In genomic region chr5:125305229-125306081, GRCm38 (mm10) we compare ENCODE assay signal across 12 mouse cellular contexts. TPM values are rescaled to one million over a fixed set of nuclear protein-coding genes. Genes with fewer than 3 reads are reported as not detected.
DNase-seq lines count a peak whose midpoint lies in the region; ATAC-seq and TF ChIP-seq lines count a peak whose summit lies in the region.
"Had no signal": no experiment of that assay in that cellular context is flagged by ENCODE, and none has a peak within 500 bp of the region (broad histone marks: within the 10 kb centered on the region; RNA-seq: fewer than 3 reads in every experiment).

No protein-coding gene starts in this region.

- H3K27ac ChIP-seq in heart, embryonic 10.5 days, result peak overlapping the region; percentile 59
- no peak overlapping the region for H3K27ac ChIP-seq in lung, embryonic 16.5 days (ENCODE audit: low read length)
- H3K27ac ChIP-seq in liver, embryonic 13.5 days, result peak overlapping the region; percentile 30; the same call in 1 of the 2 replicates
- H3K27ac ChIP-seq: hindbrain, embryonic 15.5 days had no signal

- no peak overlapping the region for H3K4me3 ChIP-seq in heart, embryonic 10.5 days
- H3K4me3 ChIP-seq in lung, embryonic 16.5 days (ENCODE audit: low read length), result no peak overlapping the region
- no peak overlapping the region for H3K4me3 ChIP-seq in liver, embryonic 13.5 days (replicated peaks)
- H3K4me3 ChIP-seq: hindbrain, embryonic 15.5 days had no signal

- in situ Hi-C loops in Patski (cut with MboI; ENCODE audit: low pct_unique_long_range_greater_than_20kb), result no loop called here

- H3K27me3 ChIP-seq in heart, embryonic 10.5 days (ENCODE audit: insufficient read depth, poor library complexity, severe bottlenecking), result no peaks in the 10 kb centered on the region
- no peaks in the 10 kb centered on the region for H3K27me3 ChIP-seq in lung, embryonic 16.5 days (ENCODE audit: control insufficient read depth, insufficient read depth, low read depth, low read length)
- no peaks in the 10 kb centered on the region for H3K27me3 ChIP-seq in Patski
- H3K27me3 ChIP-seq in liver, embryonic 13.5 days, result no peaks in the 10 kb centered on the region
- H3K27me3 ChIP-seq: hindbrain, embryonic 15.5 days had no signal

- TF ChIP-seq CTCF in Patski (IDR thresholded peaks at IDR 0.05), result no peak

- CTCF ChIA-PET in Patski (lab: Charles Lee), result no interaction called here

- DNase-seq in heart, embryonic 10.5 days (ENCODE audit: low spot score), result no peak
- no peak for DNase-seq in heart, adult 9 months (ENCODE audit: low spot score in 2 of 2)
- no peak for DNase-seq in lung, postnatal 4 days
- DNase-seq in Patski (ENCODE audit: low read depth, low spot score), result no peak
- DNase-seq in liver, embryonic 13.5 days, result no peak
- no peak for DNase-seq in layer of hippocampus, postnatal 10 days (ENCODE audit: low spot score in 2 of 2)
- no peak for DNase-seq in gastrocnemius, adult 8-10 months (ENCODE audit: low spot score in 2 of 2)
- DNase-seq: cerebellum, adult 11 months; layer of hippocampus, postnatal 36 days; lung, embryonic 14.5 days had no signal

- peaks cover 55% of the 10 kb centered on the region for H3K4me1 ChIP-seq in heart, embryonic 10.5 days
- H3K4me1 ChIP-seq in lung, embryonic 16.5 days (replicated peaks; ENCODE audit: control insufficient read depth, insufficient read depth, low read length), result peaks cover 4% of the 10 kb centered on the region; the same call in 1 of the 2 replicates
- H3K4me1 ChIP-seq in liver, embryonic 13.5 days (replicated peaks), result peaks cover 54% of the 10 kb centered on the region

- ATAC-seq in lung, embryonic 16.5 days (ENCODE audit: low read depth), result 0 out of 2 replicates have a peak, but pooled peaks have one; percentile 19
- peak; percentile 14 for ATAC-seq in Patski
- 0 out of 2 replicates have a peak, but pooled peaks have one; percentile 19 for ATAC-seq in liver, embryonic 13.5 days (ENCODE audit: low read depth)

- no peak overlapping the region for H3K9ac ChIP-seq in lung, embryonic 16.5 days (ENCODE audit: low read length)
- H3K9ac ChIP-seq in liver, embryonic 13.5 days, result no peak overlapping the region
- H3K9ac ChIP-seq: hindbrain, embryonic 15.5 days; lung, embryonic 14.5 days had no signal

- POLR2A ChIA-PET in Patski (lab: Charles Lee), result interaction anchor here (0.6 kb wide), 2 partner anchors 56 to 1734 kb away, joined by 4 to 6 read pairs; no protein-coding TSS in a partner anchor

- peaks cover 25% of the 10 kb centered on the region for H3K36me3 ChIP-seq in heart, embryonic 10.5 days
- H3K36me3 ChIP-seq in lung, embryonic 16.5 days (ENCODE audit: control insufficient read depth, insufficient read depth, low read length), result peaks cover 5% of the 10 kb centered on the region
- peaks cover 35% of the 10 kb centered on the region for H3K36me3 ChIP-seq in liver, embryonic 13.5 days

- WGBS in heart, embryonic 10.5 days, result 46% methylated on average over 14 of the region's 14 CpGs
- 54% methylated on average over 14 of the region's 14 CpGs for WGBS in lung, embryonic 16.5 days
- 64% methylated on average over 14 of the region's 14 CpGs for WGBS in liver, embryonic 13.5 days (ENCODE audit: insufficient replicate concordance)

- H3K9me3 ChIP-seq in heart, embryonic 10.5 days, result no peaks in the 10 kb centered on the region
- no peaks in the 10 kb centered on the region for H3K9me3 ChIP-seq in lung, embryonic 16.5 days (ENCODE audit: control insufficient read depth, low read length)
- H3K9me3 ChIP-seq in liver, embryonic 13.5 days (replicated peaks), result no peaks in the 10 kb centered on the region
- H3K9me3 ChIP-seq: hindbrain, embryonic 15.5 days had no signal

- H3K4me2 ChIP-seq in lung, embryonic 16.5 days (ENCODE audit: low read depth, low read length), result no peak overlapping the region
- H3K4me2 ChIP-seq in liver, embryonic 13.5 days, result no peak overlapping the region

RNA-seq across cellular contexts. Expression of gene Scarb1, which starts 35.4 kb away (rescaled TPM):
- 73.1 and 94.3 TPM in 2 replicates for polyA plus RNA-seq in heart, embryonic 10.5 days (2016; fragmentation: Nextera tagmentation; extraction: Ambion mirVana)
- 65.9 and 66.6 TPM in 2 replicates for polyA plus RNA-seq in lung, embryonic 16.5 days (2015; fragmentation: Nextera tagmentation; extraction: Ambion mirVana)
- 59.7 TPM for polyA plus RNA-seq in Patski (2021)
- 66.1 and 76.3 TPM in 2 replicates for polyA plus RNA-seq in liver, embryonic 13.5 days (2015; fragmentation: Nextera tagmentation; extraction: Ambion mirVana)
- 10 to 100 TPM; 55.4 to 56.7 TPM for total RNA-seq in layer of hippocampus, postnatal 10 days (2021)
- 10 to 100 TPM; 11.1 to 19.0 (median 13.3) TPM for total RNA-seq in gastrocnemius, adult 8-10 months (2022)
